Mouse (Mus musculus): ENCODE measurements around the gene Vmn2r46. TPM values are rescaled to one million over a fixed set of nuclear protein-coding genes. Genes with fewer than 3 reads are reported as not detected.
"Not testable (repeated sequence)": the region's sequence is repeated elsewhere in the genome, so short reads cannot be mapped to it uniquely, and the experiment has no call there.

Gene Vmn2r46
- polyA plus RNA-seq (2015; fragmentation: Nextera tagmentation; extraction: Ambion mirVana), result not detected in 2 replicates

- not testable (repeated sequence) for H3K4me3 ChIP-seq (replicated peaks); H3K36me3 ChIP-seq; H3K27ac ChIP-seq; H3K9ac ChIP-seq; H3K4me1 ChIP-seq (replicated peaks); H3K9me3 ChIP-seq (replicated peaks); H3K27me3 ChIP-seq; ATAC-seq (ENCODE audit: low read depth); H3K4me2 ChIP-seq; DNase-seq
- WGBS (ENCODE audit: insufficient replicate concordance), result no CpG with 5 or more reads among the region's 1 CpGs
Observed at GRCm38 (mm10) chr7:9770471-9770870, at the start of gene Vmn2r46. TSS of gene Vmn2r46 (minus strand) at chr7:9770571.

Other genes with a start within 250 kb of the Vmn2r46 start
- gene Vmn2r47, start 70.8 kb upstream of the Vmn2r46 start, polyA plus RNA-seq (2015; fragmentation: Nextera tagmentation; extraction: Ambion mirVana), result not detected in 2 replicates
- gene Vmn2r48, start 183.0 kb upstream of the Vmn2r46 start, polyA plus RNA-seq (2015; fragmentation: Nextera tagmentation; extraction: Ambion mirVana), result not detected in 2 replicates
- gene Vmn2r49, start 221.7 kb upstream of the Vmn2r46 start, polyA plus RNA-seq (2015; fragmentation: Nextera tagmentation; extraction: Ambion mirVana), result not detected in 2 replicates

Measured in liver, embryonic 13.5 days (tissue).